Mouse (Mus musculus): ENCODE measurements around the gene Pgbd5. TPM values are rescaled to one million over a fixed set of nuclear protein-coding genes. Genes with fewer than 3 reads are reported as not detected.
"Not testable (repeated sequence)": the region's sequence is repeated elsewhere in the genome, so short reads cannot be mapped to it uniquely, and the experiment has no call there.

Gene Pgbd5
- polyA plus RNA-seq, 1 experiment from 2014 or later: 2.6 TPM

GRCm38 (mm10) chr8:124428721-124429120 lies 10.7 kb downstream of the Pgbd5 start:
- H3K4me3 ChIP-seq; H3K9ac ChIP-seq; H3K4me2 ChIP-seq; H3K36me3 ChIP-seq; H3K9me3 ChIP-seq; H3K27ac ChIP-seq; ATAC-seq (ENCODE audit: insufficient number of reproducible peaks, insufficient read depth, low FRiP score, low TSS enrichment, low read depth): not testable (repeated sequence)
- Histone ChIP-seq H3K27me3 (peaks cover 30% of the 10 kb centered on the region), H3K4me1 (peaks cover 29% of the 10 kb centered on the region)
- WGBS: 53% methylated on average over 2 of the region's 2 CpGs

- no peak overlapping the region for H3K4me3 ChIP-seq
- WGBS: 47% methylated on average over 8 of the region's 8 CpGs
- no peak for ATAC-seq (ENCODE audit: insufficient number of reproducible peaks, insufficient read depth, low FRiP score, low TSS enrichment, low read depth)
Observed at GRCm38 (mm10) chr8:124421413-124421812, 18.0 kb downstream of the Pgbd5 start.

GRCm38 (mm10) chr8:124418927-124419326 lies 20.5 kb downstream of the Pgbd5 start:
- Histone ChIP-seq H3K9me3 (no peaks in the 10 kb centered on the region), H3K27me3 (0 out of 2 replicates have a peak, but pooled peaks cover 6% of the 10 kb centered on the region), H3K4me2 (no peak overlapping the region), H3K4me3 (no peak overlapping the region), H3K27ac (no peak overlapping the region), H3K4me1 (no peaks in the 10 kb centered on the region), H3K9ac (no peak overlapping the region), H3K36me3 (no peaks in the 10 kb centered on the region)
- WGBS: 93% methylated on average over 5 of the region's 5 CpGs
- no peak for ATAC-seq (ENCODE audit: insufficient number of reproducible peaks, insufficient read depth, low FRiP score, low TSS enrichment, low read depth)

More at GRCm38 (mm10) chr8:124421413-124421812, 18.0 kb downstream of the Pgbd5 start:
- no peak overlapping the region for H3K9ac ChIP-seq
- H3K36me3 ChIP-seq: no peaks in the 10 kb centered on the region
- H3K27me3 ChIP-seq: 0 out of 2 replicates have a peak, but pooled peaks cover 6% of the 10 kb centered on the region
- no peak overlapping the region for H3K27ac ChIP-seq
- H3K4me1 ChIP-seq: 0 out of 2 replicates have a peak, but pooled peaks cover 6% of the 10 kb centered on the region
- no peaks in the 10 kb centered on the region for H3K9me3 ChIP-seq
- no peak overlapping the region for H3K4me2 ChIP-seq

- 0 out of 2 replicates have a peak, but pooled peaks cover 4% of the 10 kb centered on the region for H3K27me3 ChIP-seq
- no peak for ATAC-seq (ENCODE audit: insufficient number of reproducible peaks, insufficient read depth, low FRiP score, low TSS enrichment, low read depth)
- H3K27ac ChIP-seq: no peak overlapping the region
- no peaks in the 10 kb centered on the region for H3K4me1 ChIP-seq
- H3K9ac ChIP-seq: no peak overlapping the region
- H3K4me3 ChIP-seq: no peak overlapping the region
- no peaks in the 10 kb centered on the region for H3K36me3 ChIP-seq
- no peaks in the 10 kb centered on the region for H3K9me3 ChIP-seq
- WGBS: 84% methylated on average over 6 of the region's 6 CpGs
- H3K4me2 ChIP-seq: no peak overlapping the region
Observed at GRCm38 (mm10) chr8:124418185-124418584, 21.3 kb downstream of the Pgbd5 start.

GRCm38 (mm10) chr8:124416646-124417045 lies 22.8 kb downstream of the Pgbd5 start:
- Histone ChIP-seq H3K27me3 (no peaks in the 10 kb centered on the region; the same call in 1 of the 2 replicates), H3K4me2 (no peak overlapping the region), H3K4me1 (no peaks in the 10 kb centered on the region), H3K36me3 (no peaks in the 10 kb centered on the region), H3K27ac (no peak overlapping the region), H3K9me3 (no peaks in the 10 kb centered on the region), H3K9ac (no peak overlapping the region), H3K4me3 (no peak overlapping the region)
- 73% methylated on average over 7 of the region's 7 CpGs for WGBS
- ATAC-seq (ENCODE audit: insufficient number of reproducible peaks, insufficient read depth, low FRiP score, low TSS enrichment, low read depth): no peak

- no peak overlapping the region for H3K27ac ChIP-seq
Observed at GRCm38 (mm10) chr8:124415789-124416188, 23.7 kb downstream of the Pgbd5 start.

GRCm38 (mm10) chr8:124415002-124415401 lies 24.5 kb downstream of the Pgbd5 start:
- Histone ChIP-seq H3K4me1 (no peaks in the 10 kb centered on the region), H3K27ac (no peak overlapping the region)

More at GRCm38 (mm10) chr8:124415789-124416188, 23.7 kb downstream of the Pgbd5 start:
- WGBS: 86% methylated on average over 3 of the region's 3 CpGs
- ATAC-seq (ENCODE audit: insufficient number of reproducible peaks, insufficient read depth, low FRiP score, low TSS enrichment, low read depth): no peak
- Histone ChIP-seq H3K36me3 (no peaks in the 10 kb centered on the region), H3K9ac (no peak overlapping the region), H3K4me2 (no peak overlapping the region), H3K27me3 (no peaks in the 10 kb centered on the region; the same call in 1 of the 2 replicates), H3K4me3 (no peak overlapping the region), H3K4me1 (no peaks in the 10 kb centered on the region), H3K9me3 (no peaks in the 10 kb centered on the region)

GRCm38 (mm10) chr8:124413244-124413965 lies 26.1 kb downstream of the Pgbd5 start:
- no peak overlapping the region for H3K9ac ChIP-seq
- no peak overlapping the region for H3K4me3 ChIP-seq
- no peak overlapping the region for H3K27ac ChIP-seq
- H3K4me1 ChIP-seq: no peaks in the 10 kb centered on the region
- H3K36me3 ChIP-seq: no peaks in the 10 kb centered on the region
- no peaks in the 10 kb centered on the region for H3K9me3 ChIP-seq
- ATAC-seq (ENCODE audit: insufficient number of reproducible peaks, insufficient read depth, low FRiP score, low TSS enrichment, low read depth): no peak
- WGBS: 71% methylated on average over 11 of the region's 11 CpGs
- no peak overlapping the region for H3K4me2 ChIP-seq
- no peaks in the 10 kb centered on the region; the same call in 1 of the 2 replicates for H3K27me3 ChIP-seq

More at GRCm38 (mm10) chr8:124415002-124415401, 24.5 kb downstream of the Pgbd5 start:
- WGBS: 91% methylated on average over 8 of the region's 8 CpGs
- Histone ChIP-seq H3K4me3 (no peak overlapping the region), H3K27me3 (no peaks in the 10 kb centered on the region; the same call in 1 of the 2 replicates), H3K9ac (no peak overlapping the region), H3K9me3 (no peaks in the 10 kb centered on the region), H3K36me3 (no peaks in the 10 kb centered on the region), H3K4me2 (no peak overlapping the region)
- no peak for ATAC-seq (ENCODE audit: insufficient number of reproducible peaks, insufficient read depth, low FRiP score, low TSS enrichment, low read depth)

- Histone ChIP-seq H3K4me3 (no peak overlapping the region), H3K9ac (no peak overlapping the region), H3K36me3 (no peaks in the 10 kb centered on the region), H3K9me3 (no peaks in the 10 kb centered on the region), H3K27me3 (no peaks in the 10 kb centered on the region; the same call in 1 of the 2 replicates), H3K4me2 (no peak overlapping the region), H3K27ac (no peak overlapping the region), H3K4me1 (no peaks in the 10 kb centered on the region)
- 77% methylated on average over 19 of the region's 19 CpGs for WGBS
- ATAC-seq (ENCODE audit: insufficient number of reproducible peaks, insufficient read depth, low FRiP score, low TSS enrichment, low read depth): no peak
Observed at GRCm38 (mm10) chr8:124412496-124413243, 26.8 kb downstream of the Pgbd5 start.

GRCm38 (mm10) chr8:124404471-124405260 lies 34.8 kb downstream of the Pgbd5 start:
- H3K27ac ChIP-seq: no peak overlapping the region
- no peaks in the 10 kb centered on the region for H3K4me1 ChIP-seq
- H3K36me3 ChIP-seq: no peaks in the 10 kb centered on the region
- H3K9me3 ChIP-seq: no peaks in the 10 kb centered on the region
- no peak overlapping the region for H3K4me2 ChIP-seq
- no peak for ATAC-seq (ENCODE audit: insufficient number of reproducible peaks, insufficient read depth, low FRiP score, low TSS enrichment, low read depth)
- no peaks in the 10 kb centered on the region for H3K27me3 ChIP-seq
- no peak overlapping the region for H3K4me3 ChIP-seq
- 76% methylated on average over 11 of the region's 12 CpGs for WGBS
- H3K9ac ChIP-seq: no peak overlapping the region

- no peak overlapping the region for H3K27ac ChIP-seq
- H3K27me3 ChIP-seq: no peaks in the 10 kb centered on the region
- no peaks in the 10 kb centered on the region for H3K9me3 ChIP-seq
- no peak overlapping the region for H3K9ac ChIP-seq
- 45% methylated on average over 3 of the region's 3 CpGs for WGBS
- 0 out of 2 replicates have a peak, but pooled peaks have one; percentile 13 for ATAC-seq (ENCODE audit: insufficient number of reproducible peaks, insufficient read depth, low FRiP score, low TSS enrichment, low read depth)
- no peak overlapping the region for H3K4me2 ChIP-seq
- H3K36me3 ChIP-seq: no peaks in the 10 kb centered on the region
- no peaks in the 10 kb centered on the region for H3K4me1 ChIP-seq
- H3K4me3 ChIP-seq: no peak overlapping the region
Observed at GRCm38 (mm10) chr8:124403876-124404275, 35.6 kb downstream of the Pgbd5 start.
